Mouse (Mus musculus) stomach, postnatal 0 days (tissue): ENCODE measurements around the gene 5730522E02Rik. TPM values are rescaled to one million over a fixed set of nuclear protein-coding genes. Genes with fewer than 3 reads are reported as not detected.

Source experiments
- ATAC-seq: fragments of 200-750 bp; cut with Nextera tagmentation; 2 replicates; pipeline ENCODE4 v1.8.0; 2017; ENCODE audit not compliant: low FRiP score, low TSS enrichment
- DNase-seq: peaks from one replicate; pipeline ENCODE4 v3.0.0-alpha.2; 2016; ENCODE audit warnings: low spot score
- H3K27ac ChIP-seq: fragments of 300-500 bp; sonication (generic); replicated peaks from 2 replicates; pipeline ENCODE4 v1.5.1; 2014; ENCODE audit warnings: mild to moderate bottlenecking, control low read depth
- H3K27me3 ChIP-seq: fragments of 300-500 bp; sonication (generic); 2 replicates; pipeline ENCODE4 v1.6.1; 2014; ENCODE audit warnings: low read length; ENCODE audit not compliant: control insufficient read depth, insufficient read depth
- H3K36me3 ChIP-seq: fragments of 300-500 bp; sonication (generic); 2 replicates; pipeline ENCODE4 v1.6.1; 2014; ENCODE audit warnings: low read length, mixed read lengths; ENCODE audit not compliant: control insufficient read depth, insufficient read depth
- H3K4me1 ChIP-seq: fragments of 300-500 bp; sonication (generic); replicated peaks from 2 replicates; pipeline ENCODE4 v1.6.1; 2014; ENCODE audit warnings: antibody characterized with exemption; ENCODE audit not compliant: control insufficient read depth, insufficient read depth
- H3K4me2 ChIP-seq: fragments of 300-500 bp; sonication (generic); replicated peaks from 2 replicates; pipeline ENCODE4 v1.6.1; 2014; ENCODE audit warnings: low read depth, mild to moderate bottlenecking, control low read depth, moderate library complexity
- H3K4me3 ChIP-seq: fragments of 300-500 bp; sonication (generic); 2 replicates; pipeline ENCODE4 v1.5.1; 2014; ENCODE audit warnings: low read depth, low read length, control low read depth
- H3K9ac ChIP-seq: fragments of 300-500 bp; sonication (generic); 2 replicates; pipeline ENCODE4 v1.6.1; 2014; ENCODE audit warnings: mild to moderate bottlenecking, low read length, control low read depth, mixed read lengths
- H3K9me3 ChIP-seq: fragments of 300-500 bp; sonication (generic); 2 replicates; pipeline ENCODE4 v1.6.1; 2016; ENCODE audit warnings: low read length; ENCODE audit not compliant: control insufficient read depth
- CTCF ChIP-seq: IDR thresholded peaks from 2 replicates; pipeline ENCODE4 v1.5.1; 2016; ENCODE audit warnings: antibody characterized with exemption, low read depth, mild to moderate bottlenecking, moderate library complexity
- EP300 ChIP-seq: optimal IDR thresholded peaks from 2 replicates; pipeline ENCODE3; 2016; ENCODE audit warnings: antibody characterized with exemption
- WGBS: fragments of 180-500 bp; shearing (Covaris S2); extraction: QIAGEN DNeasy Blood & Tissue Kit; methylation state at CpG from one replicate; pipeline ENCODE4 v1.1.7; 2014; 5-methylcytosine and 5-hydroxymethylcytosine counted together
- polyA plus RNA-seq: library from polyadenylated mRNA; unstranded; fragments of >200 nt; fragmentation: Nextera tagmentation; extraction: Ambion mirVana; gene quantifications from 2 replicates; pipeline ENCODE4 v1.2.1, GENCODE M21; 2015

Gene 5730522E02Rik
- polyA plus RNA-seq, 1 experiment from 2014 or later = 1.1 TPM

DNA sequence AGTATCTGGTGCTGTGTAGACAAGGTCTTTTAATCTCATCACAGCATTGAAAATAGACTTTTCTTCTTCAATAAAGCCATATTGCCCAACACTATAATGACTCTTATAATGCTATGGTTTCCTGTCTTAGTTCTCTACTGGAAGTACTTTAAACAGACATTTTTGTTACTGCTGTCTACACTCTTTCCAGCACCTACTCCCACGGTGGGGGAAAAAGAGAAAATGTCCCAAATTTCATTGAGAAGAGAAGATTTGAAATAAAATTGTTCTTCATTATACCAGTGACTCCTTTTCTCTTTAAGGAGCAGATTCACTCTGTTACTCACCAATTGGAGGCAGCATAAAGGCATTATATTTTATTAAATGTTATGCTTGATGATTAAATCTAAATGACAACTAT lies 72.5 kb downstream of the 5730522E02Rik start:
- Histone ChIP-seq H3K4me2 (no peak overlapping the region), H3K27me3 (no peaks in the 10 kb centered on the region), H3K4me1 (no peaks in the 10 kb centered on the region), H3K9ac (no peak overlapping the region), H3K27ac (no peak overlapping the region), H3K4me3 (no peak overlapping the region), H3K36me3 (no peaks in the 10 kb centered on the region), H3K9me3 (no peaks in the 10 kb centered on the region)
- no peak for ATAC-seq
- TF ChIP-seq EP300 (no peak), CTCF (no peak)
- no peak for DNase-seq
- WGBS = 82% methylated on average over 1 of the region's 1 CpGs

- Histone ChIP-seq H3K9me3 (no peaks in the 10 kb centered on the region), H3K4me2 (no peak overlapping the region), H3K36me3 (no peaks in the 10 kb centered on the region), H3K9ac (no peak overlapping the region), H3K4me3 (no peak overlapping the region), H3K27ac (no peak overlapping the region), H3K27me3 (no peaks in the 10 kb centered on the region), H3K4me1 (no peaks in the 10 kb centered on the region)
- ATAC-seq = no peak
- DNase-seq = no peak
- WGBS = 39% methylated on average over 11 of the region's 11 CpGs
- TF ChIP-seq CTCF (no peak), EP300 (no peak)
These were observed 79.7 kb downstream of the 5730522E02Rik start for GRCm38 (mm10) chr11:26130911-26131310.

DNA sequence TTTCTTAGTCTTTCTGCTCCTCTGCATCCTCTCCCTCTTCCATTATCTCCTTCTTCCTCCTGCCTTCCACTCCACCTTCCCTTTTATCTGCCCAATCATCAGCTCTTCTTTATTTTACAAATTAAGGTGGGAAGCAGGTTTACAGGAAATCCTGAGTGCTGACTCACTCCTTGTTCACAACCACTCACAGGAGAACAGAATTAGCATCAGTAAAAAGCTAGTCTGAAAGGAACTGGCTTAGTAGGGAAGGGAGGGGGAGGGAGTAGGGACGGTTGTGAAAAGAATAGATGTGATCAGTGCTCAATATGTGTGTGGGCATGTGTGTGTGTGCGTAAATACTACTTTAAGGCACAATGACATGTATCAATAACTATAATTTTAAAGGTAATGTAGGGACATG lies 81.5 kb downstream of the 5730522E02Rik start:
- no peak overlapping the region for H3K4me2 ChIP-seq

DNA sequence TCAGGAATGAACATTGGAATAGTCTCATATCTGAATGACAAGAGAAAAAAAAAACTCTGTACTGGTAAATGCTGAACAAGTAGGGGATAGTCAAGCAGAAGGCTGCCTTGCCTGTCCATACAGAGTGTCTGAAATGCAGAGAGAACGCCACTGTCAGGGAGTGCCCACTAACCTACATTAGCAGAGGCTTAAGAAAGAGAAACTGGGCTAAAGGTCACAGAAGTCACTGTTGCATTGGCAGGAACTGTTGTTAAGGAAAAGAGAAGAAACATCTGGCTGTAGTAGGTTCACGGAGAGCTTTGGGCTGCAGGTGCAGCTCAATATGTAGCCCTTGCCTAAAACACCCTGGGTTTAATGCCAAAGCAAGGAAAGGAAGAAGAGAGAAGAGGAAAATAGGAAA lies 82.2 kb downstream of the 5730522E02Rik start:
- no peak overlapping the region for H3K27ac ChIP-seq
- H3K9ac ChIP-seq = no peak overlapping the region
- no peak for DNase-seq
- no peak for TF ChIP-seq EP300
- TF ChIP-seq CTCF = no peak
- H3K4me1 ChIP-seq = no peaks in the 10 kb centered on the region
- 33% methylated on average over 2 of the region's 2 CpGs for WGBS
- no peak for ATAC-seq
- H3K4me2 ChIP-seq = no peak overlapping the region
- H3K4me3 ChIP-seq = no peak overlapping the region
- no peaks in the 10 kb centered on the region for H3K9me3 ChIP-seq
- no peaks in the 10 kb centered on the region for H3K36me3 ChIP-seq
- no peaks in the 10 kb centered on the region for H3K27me3 ChIP-seq

More for the DNA sequence above, 81.5 kb downstream of the 5730522E02Rik start:
- no peak overlapping the region for H3K27ac ChIP-seq
- no peak overlapping the region for H3K9ac ChIP-seq
- no peak for TF ChIP-seq EP300
- no peak for TF ChIP-seq CTCF
- WGBS = 49% methylated on average over 2 of the region's 2 CpGs
- ATAC-seq (no peak), DNase-seq (no peak)
- no peaks in the 10 kb centered on the region for H3K36me3 ChIP-seq
- no peaks in the 10 kb centered on the region for H3K9me3 ChIP-seq
- no peak overlapping the region for H3K4me3 ChIP-seq
- H3K27me3 ChIP-seq = no peaks in the 10 kb centered on the region
- H3K4me1 ChIP-seq = no peaks in the 10 kb centered on the region

- H3K36me3 ChIP-seq = no peaks in the 10 kb centered on the region
- no peak overlapping the region for H3K27ac ChIP-seq
- H3K9ac ChIP-seq = no peak overlapping the region
- H3K9me3 ChIP-seq = no peaks in the 10 kb centered on the region
- no peak for ATAC-seq
- H3K4me3 ChIP-seq = no peak overlapping the region
- H3K4me2 ChIP-seq = no peak overlapping the region
- no peaks in the 10 kb centered on the region for H3K27me3 ChIP-seq
- H3K4me1 ChIP-seq = no peaks in the 10 kb centered on the region
- TF ChIP-seq CTCF (no peak; the same call in 1 of the 2 replicates), EP300 (no peak)
- DNase-seq = no peak
These were observed 84.6 kb downstream of the 5730522E02Rik start for GRCm38 (mm10) chr11:26125923-26126322.

- Histone ChIP-seq H3K9ac (no peak overlapping the region), H3K9me3 (no peaks in the 10 kb centered on the region), H3K27me3 (no peaks in the 10 kb centered on the region), H3K27ac (no peak overlapping the region), H3K4me1 (no peaks in the 10 kb centered on the region), H3K4me2 (no peak overlapping the region), H3K36me3 (no peaks in the 10 kb centered on the region), H3K4me3 (no peak overlapping the region)
- TF ChIP-seq CTCF (no peak), EP300 (no peak)
- ATAC-seq (no peak), DNase-seq (no peak)
- 62% methylated on average over 8 of the region's 8 CpGs for WGBS
These were observed 89.6 kb downstream of the 5730522E02Rik start for GRCm38 (mm10) chr11:26120781-26121557.
